Mouse (Mus musculus): Measurements from ENCODE around the gene Evi5.

GRCm38 (mm10) chr5:107853807-107854206, 21.1 kb downstream of the Evi5 start:
- TF ChIP-seq E2F4 (IDR thresholded peaks at IDR 0.05; ENCODE audit: borderline replicate concordance, low read depth, low read length) (no peak), ZNF384 (IDR thresholded peaks at IDR 0.05; ENCODE audit: low read depth, low read length) (no peak), POLR2A (IDR thresholded peaks at IDR 0.05; ENCODE audit: control insufficient read depth in 1 of 2, insufficient read depth in 1 of 2, low read depth in 1 of 2, low read length in 2 of 2, poor library complexity in 1 of 2) (no peak), TAL1 (IDR thresholded peaks at IDR 0.05; ENCODE audit: low read length) (no peak)

Measured in MEL (cell line).